Mouse (Mus musculus): Measurements from ENCODE around the gene Cth.

The Cth gene

DNA sequence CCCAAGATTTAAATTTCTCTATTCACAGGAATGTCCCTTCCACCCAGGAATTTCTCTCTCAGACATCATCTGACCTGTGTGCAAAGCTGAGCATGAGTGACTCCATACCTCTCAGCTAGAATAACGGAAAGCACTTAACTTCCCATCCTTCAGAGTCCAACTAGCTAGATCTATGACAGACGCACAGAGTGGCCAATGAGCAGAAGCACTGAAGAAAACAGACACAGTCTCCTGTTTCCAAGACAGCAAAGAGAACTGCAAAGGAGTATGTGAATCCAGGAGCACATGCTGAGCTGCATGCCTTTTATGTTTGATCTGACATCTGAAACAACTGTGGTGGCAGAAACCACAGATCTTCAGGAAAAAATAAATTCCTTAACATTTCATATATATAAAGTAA lies 1.9 kb upstream of the Cth start:
- ChIA-PET CTCF (no interaction called here), POLR2A (interaction anchor here in 3 of 4 experiments (0.6 to 12.3 kb wide), 10 partner anchors 9 to 112 kb away, joined by 3 to 260 read pairs (median 8); partner anchors contain the start of genes Ankrd13c (in 3 of the 3), Lrrc40 (in 1 of the 3) and Srsf11 (in 1 of the 3))

DNA sequence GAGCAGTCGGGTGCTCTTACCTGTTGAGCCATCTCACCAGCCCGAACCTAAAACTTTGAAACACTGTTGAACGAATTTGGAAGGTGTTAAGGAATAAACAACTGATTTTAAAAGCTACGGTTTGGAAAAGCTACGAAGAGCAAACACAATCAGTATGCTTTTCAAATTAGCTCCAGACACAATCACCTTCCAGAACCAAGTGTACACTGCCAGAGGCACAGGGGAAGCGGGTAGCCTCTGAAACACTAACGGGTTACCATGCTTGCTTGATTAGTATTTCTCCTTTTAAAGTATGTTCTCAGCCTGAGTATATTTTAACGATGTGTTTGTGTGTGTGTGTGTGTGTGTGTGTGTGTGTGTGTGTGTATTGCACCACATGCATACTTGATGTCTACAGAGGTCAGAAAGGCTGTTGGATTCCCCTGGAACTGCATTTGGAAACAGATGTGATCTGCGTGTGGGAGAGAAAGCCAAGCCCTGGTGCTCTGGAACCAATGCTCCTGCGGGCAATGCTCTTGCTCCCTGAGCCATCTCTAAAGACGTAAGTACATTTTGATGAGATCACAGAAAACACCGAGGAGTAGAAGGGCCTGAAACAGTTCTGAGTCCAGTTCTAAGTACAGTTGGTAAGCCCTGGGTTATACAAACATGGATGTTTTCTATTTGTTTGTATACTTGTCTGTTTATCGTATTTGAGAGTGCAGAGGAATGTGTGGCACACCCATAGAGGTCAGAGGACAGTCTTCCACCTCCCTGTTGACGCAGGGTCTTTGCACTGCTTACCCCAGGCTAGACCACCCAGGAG lies 1.0 kb upstream of the Cth start:
- ChIA-PET POLR2A (interaction anchor here in 3 of 4 experiments (0.6 to 12.3 kb wide), 39 partner anchors 7 to 392 kb away, joined by 3 to 260 read pairs (median 4); partner anchors contain the start of genes Ankrd13c (in 3 of the 3), Lrrc40 (in 2 of the 3), Srsf11 (in 2 of the 3) and Zranb2 (in 1 of the 3)), CTCF (no interaction called here)

DNA sequence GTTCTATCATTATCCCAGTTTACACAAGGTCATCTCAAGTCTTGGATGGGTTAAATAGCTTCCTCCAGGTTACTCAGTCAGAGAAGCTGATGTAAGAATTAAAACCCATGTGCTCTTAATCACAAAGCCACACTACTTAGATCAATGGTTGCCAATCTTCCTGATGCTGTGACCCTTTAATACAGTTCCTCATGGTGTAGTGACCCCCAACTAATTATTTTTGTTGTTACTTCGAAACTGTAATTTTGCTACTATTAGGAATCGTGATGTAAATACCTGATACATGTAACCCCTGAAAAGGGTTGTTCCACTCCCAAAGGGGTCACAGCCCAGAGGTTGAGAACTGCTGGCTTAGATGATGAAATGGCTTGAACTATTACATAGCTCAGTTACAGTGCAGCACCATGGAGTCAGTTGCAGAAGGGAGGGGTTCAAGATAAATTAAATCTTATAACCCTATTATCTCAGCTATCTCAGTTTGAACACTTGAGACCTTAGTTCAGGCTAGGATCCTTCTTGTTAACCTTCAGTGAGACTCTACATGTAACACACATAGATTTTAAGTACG lies 1.5 kb downstream of the Cth start:
- ChIA-PET POLR2A (interaction anchor here (0.6 to 7.4 kb wide), 34 partner anchors 9 to 554 kb away, joined by 3 to 115 read pairs (median 5); partner anchors contain the start of genes Ankrd13c (in 4 of the 4), Lrrc40 (in 3 of the 4) and Srsf11 (in 3 of the 4)), CTCF (no interaction called here)

DNA sequence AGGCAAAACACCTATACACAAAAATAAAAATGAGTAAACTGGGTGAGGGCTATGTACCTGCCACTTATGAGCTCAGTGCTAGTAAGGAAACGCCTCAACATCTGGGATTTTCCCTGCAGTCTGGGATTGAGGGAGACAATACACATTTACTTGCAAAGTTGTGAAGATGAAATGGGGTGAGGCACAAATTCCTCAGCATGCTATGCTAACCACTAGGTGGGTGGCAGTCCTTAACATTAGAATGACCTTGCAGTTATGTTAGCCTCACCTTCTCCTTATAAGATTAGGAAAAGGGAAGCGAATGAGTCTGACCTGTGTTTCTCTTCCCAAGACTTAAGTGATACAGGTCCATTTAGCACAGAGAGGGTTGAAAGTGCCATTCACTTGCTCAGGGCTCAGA lies 3.5 kb downstream of the Cth start:
- CTCF ChIA-PET = interaction anchor here in 1 of 4 experiments (0.7 kb wide), 1 partner anchor 10 kb away, joined by 3 read pairs; no protein-coding TSS in a partner anchor
- POLR2A ChIA-PET = interaction anchor here (0.7 to 7.4 kb wide), 35 partner anchors 9 to 600 kb away, joined by 3 to 115 read pairs (median 5); partner anchors contain the start of genes Ankrd13c (in 3 of the 4), Lrrc40 (in 3 of the 4) and Srsf11 (in 3 of the 4)

DNA sequence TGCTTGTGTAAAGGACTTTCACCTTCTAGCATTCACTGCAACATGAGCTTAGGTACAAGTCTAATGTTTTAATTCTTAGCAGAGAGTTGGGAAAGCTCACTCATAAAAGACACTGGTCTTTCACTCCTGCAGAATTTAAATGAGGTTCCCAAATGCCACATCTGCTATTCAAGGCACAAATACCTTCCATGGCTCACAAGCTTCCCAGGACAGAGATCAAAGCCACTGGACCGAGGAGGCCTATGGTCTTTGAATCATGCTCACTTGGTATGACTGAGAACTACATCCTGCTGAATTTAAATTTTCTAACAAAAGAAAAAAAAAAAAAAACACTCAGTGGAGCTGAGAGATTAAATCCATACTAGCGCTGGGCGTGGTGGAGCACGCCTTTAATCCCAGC lies 8.5 kb downstream of the Cth start:
- CTCF ChIA-PET = interaction anchor here in 1 of 4 experiments (1.2 kb wide), 1 partner anchor 15 kb away, joined by 16 read pairs; no protein-coding TSS in a partner anchor
- POLR2A ChIA-PET = interaction anchor here (0.6 to 3.0 kb wide), 24 partner anchors 9 to 637 kb away, joined by 3 to 21 read pairs (median 4); partner anchors contain the start of genes Lrrc40 (in 3 of the 4), Srsf11 (in 3 of the 4), Ankrd13c (in 2 of the 4) and Cth (in 1 of the 4)

DNA sequence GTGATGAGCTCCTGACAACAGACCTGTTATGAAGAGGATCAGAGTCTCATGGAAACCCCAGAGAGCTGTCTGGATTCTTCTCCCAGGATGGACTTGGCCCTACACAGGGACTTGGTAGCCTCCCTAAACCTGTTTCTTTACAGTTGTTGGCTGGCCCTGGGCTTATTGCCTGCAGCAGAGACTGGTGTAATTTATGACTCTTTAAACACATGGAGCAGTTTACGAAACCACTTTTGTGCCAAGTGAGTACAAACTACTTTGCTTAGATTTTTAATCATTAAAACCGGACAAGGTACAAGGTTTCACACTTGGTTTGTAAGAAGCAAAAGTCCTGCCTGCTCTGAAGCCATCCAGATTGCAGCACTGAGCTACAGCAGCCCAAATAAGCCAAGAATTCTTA lies 12.7 kb downstream of the Cth start:
- ChIA-PET POLR2A (interaction anchor here in 3 of 4 experiments (1.0 to 1.9 kb wide), 5 partner anchors 9 to 28 kb away, joined by 3 to 6 read pairs (median 5); no protein-coding TSS in a partner anchor), CTCF (interaction anchor here in 2 of 4 experiments (0.7 to 1.0 kb wide), 2 partner anchors 20 to 58 kb away, joined by 3 to 26 read pairs; no protein-coding TSS in a partner anchor)

DNA sequence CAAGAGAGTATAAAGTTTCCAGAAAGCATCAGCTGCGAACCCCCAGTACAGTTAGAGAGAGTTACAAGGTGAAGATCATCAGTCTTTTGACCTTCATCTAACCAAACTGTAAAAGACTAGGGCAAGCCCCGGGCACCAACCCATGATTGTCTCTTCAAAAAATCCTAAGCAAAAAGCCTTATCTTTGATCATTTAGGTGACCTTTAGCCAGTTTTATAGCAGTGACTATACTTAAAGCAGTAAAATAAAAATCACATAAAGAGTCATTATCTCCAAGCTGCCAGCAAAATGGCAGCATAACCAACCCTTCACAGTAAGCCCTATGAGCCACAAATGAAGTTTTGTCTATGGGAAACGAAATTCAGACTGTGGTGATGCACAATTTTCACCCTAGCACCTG lies 14.6 kb downstream of the Cth start:
- CTCF ChIA-PET = no interaction called here
- POLR2A ChIA-PET = interaction anchor here in 2 of 4 experiments (0.6 to 2.2 kb wide), 11 partner anchors 9 to 67 kb away, joined by 3 to 12 read pairs (median 3); partner anchors contain the start of gene Ankrd13c (in 1 of the 2)

DNA sequence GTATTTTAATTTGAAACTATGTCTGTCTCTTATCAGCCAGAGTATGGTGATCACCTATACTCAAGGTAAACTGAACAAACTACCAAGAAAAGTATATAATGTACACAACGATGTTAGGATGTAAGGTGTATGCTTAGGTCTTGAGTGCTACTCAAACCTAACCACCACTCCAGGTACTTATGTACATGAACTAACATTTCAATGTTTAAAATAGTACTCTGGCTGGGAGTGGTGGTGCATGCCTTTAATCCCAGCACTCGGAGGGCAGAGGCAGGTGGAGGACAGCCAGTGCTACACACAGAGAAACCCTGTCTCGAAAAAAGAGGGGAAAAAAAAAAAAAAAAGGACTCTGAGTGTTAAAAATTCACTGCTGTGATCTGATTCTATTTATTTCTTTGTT lies 16.7 kb downstream of the Cth start:
- CTCF ChIA-PET = no interaction called here
- POLR2A ChIA-PET = interaction anchor here in 1 of 4 experiments (0.6 to 7.3 kb wide), 5 partner anchors 11 to 50 kb away, joined by 3 to 71 read pairs (median 5); no protein-coding TSS in a partner anchor

DNA sequence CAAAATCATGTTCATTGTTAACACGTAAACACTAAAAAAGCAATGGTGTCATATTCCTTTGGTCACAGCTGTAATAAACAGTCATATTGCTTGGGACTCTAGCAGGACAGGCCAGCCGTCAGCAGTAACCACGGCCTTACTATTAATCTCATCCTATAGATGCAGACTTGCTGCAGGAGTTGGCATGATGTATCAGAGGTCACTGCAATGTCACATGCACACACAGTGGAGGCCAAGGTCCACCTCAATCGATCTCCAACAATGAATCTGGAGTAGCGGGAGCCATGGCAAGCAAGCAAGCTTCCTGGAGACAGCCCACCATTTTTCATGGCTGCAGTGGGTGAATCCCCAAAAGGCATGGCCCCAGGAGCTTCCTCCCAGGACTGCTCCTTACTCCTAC lies 23.2 kb downstream of the Cth start:
- ChIA-PET POLR2A (interaction anchor here in 2 of 4 experiments (0.6 to 7.3 kb wide), 5 partner anchors 14 to 104 kb away, joined by 3 to 71 read pairs (median 7); no protein-coding TSS in a partner anchor), CTCF (interaction anchor here in 1 of 4 experiments (1.5 kb wide), 1 partner anchor 9 kb away, joined by 3 read pairs; no protein-coding TSS in a partner anchor)

DNA sequence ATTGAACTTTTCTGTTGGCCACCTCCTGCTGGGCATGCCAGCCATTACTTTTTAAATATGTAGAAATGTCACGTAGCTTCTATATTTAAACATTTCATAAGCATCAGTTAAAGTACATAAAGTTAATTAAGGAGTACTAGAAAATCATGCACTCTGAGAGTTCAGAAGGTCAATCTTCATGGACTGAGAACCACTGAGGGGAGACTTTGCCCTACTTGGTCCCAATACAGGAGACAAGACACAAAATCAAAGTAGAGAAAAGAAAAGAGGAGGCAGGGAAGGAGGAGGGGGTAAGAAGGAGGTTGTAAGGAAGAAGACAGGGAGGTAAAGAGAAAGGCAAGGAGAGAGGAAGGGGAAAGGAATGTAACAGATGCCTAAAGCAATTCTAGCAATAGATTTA lies 24.9 kb downstream of the Cth start:
- ChIA-PET CTCF (no interaction called here), POLR2A (interaction anchor here in 1 of 4 experiments (1.1 to 1.2 kb wide), 2 partner anchors 24 to 73 kb away, joined by 4 to 5 read pairs; no protein-coding TSS in a partner anchor)

DNA sequence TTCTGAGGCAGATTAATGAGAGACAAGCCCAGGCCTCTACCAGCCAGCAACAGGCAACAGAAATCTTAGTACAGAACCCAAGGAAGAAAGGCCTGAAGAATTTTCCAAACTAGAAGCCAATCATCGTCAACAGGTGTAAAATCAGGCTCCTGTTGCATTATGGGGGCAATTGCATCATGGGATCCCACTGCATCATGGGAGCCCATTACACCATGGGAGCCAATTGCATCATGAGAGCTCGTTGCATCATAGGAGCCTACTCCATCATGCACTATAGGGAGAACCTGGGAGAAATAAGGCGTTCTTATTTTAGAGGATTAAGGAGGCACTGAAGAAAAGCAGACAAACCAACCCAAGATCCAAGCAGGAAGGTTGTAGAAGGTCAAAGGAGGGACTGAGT lies 27.2 kb downstream of the Cth start:
- ChIA-PET CTCF (no interaction called here), POLR2A (interaction anchor here in 2 of 4 experiments (0.7 to 3.1 kb wide), 16 partner anchors 8 to 164 kb away, joined by 3 to 8 read pairs (median 3); partner anchors contain the start of genes Ankrd13c (in 1 of the 2), Lrrc40 (in 1 of the 2) and Srsf11 (in 1 of the 2))

DNA sequence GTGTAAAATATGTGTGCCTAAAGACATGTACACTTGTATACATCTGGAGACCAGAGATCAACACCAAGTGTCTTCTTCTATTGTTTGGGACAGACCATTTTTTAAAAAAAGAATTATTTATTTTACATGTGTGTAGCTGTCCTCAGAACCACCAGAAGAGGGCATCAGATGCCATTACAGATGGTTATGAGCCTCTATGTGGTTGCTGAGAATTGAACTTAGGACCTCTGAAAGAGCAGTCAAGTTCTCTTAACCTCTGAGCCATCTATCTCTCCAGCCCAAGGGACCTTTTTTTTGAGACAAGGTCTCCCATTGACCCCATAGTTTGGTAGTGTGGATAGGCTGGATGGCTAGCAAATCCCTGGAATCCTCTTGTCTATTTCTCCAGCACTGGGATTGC lies 33.1 kb downstream of the Cth start:
- CTCF ChIA-PET = interaction anchor here (0.6 to 1.2 kb wide), 8 partner anchors 81 to 860 kb away, joined by 3 to 5 read pairs (median 4); partner anchors contain the start of gene Ptger3 (in 1 of the 4)
- POLR2A ChIA-PET = interaction anchor here in 2 of 4 experiments (1.4 to 1.5 kb wide), 2 partner anchors 11 to 81 kb away, joined by 3 to 4 read pairs; no protein-coding TSS in a partner anchor

DNA sequence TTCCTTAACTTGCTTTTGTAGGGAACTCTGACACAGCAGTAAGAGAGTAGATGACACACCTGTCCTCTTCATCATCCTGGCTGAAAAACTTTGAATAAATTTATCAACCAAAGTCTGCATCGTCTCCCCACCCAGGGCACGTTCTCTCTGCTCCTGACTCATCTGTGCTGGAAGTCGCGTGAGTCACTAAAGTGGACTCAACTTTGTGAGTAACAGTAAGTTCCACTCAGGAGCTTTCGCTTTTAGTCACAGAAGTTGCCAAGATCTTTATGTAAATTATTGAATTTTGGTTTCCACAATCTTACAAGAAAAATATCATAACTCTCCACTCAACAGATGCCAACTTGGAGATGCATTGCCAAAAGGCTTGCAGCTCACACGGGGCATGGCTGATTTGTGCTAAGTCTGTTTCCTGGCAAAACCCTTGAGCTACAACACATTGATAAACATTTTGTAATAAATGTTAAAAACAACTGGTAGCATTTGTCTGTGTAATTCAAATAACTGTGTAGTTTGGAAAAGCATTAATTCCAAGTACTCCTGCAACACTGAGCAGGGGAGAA lies 40.7 kb downstream of the Cth start:
- CTCF ChIA-PET = no interaction called here
- POLR2A ChIA-PET = no interaction called here

DNA sequence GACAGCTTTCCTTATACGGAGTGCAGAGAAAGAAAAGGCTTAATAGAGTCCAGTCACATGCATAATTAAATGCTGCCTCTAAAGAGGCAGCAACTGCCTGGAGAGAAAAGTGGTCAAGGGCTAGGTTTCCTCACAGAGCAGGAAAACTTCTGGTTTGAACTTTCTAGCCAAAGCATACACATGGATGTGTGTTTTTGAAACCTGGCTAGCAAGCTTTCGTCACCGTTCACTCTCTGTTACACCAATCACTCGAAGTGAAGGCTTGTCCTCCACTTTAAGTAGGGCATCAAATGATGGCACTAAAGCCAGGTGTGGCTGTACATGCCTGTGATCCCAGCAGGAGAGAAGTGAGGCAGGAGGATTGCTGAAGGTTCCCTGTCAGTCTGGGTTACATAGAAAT lies 41.8 kb downstream of the Cth start:
- POLR2A ChIA-PET = no interaction called here

DNA sequence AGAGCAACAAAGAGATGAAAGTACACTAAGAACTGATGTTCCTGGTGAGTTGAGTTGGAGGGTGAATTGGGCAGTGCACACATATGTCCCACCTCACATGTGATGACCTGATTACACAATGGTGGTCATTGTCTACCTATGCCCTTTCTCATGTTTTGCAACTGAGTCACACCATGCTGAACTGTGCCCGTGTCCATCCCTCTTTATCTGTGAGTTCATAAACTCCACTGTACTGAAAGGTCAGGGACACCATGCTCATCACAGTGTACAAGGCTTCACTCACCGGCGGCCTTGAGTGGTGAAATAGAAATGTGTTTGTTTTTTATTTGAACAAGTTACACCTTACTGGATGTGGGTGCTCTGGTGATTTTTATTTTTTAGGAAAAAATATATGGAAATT lies 42.9 kb downstream of the Cth start:
- POLR2A ChIA-PET = no interaction called here
- CTCF ChIA-PET = no interaction called here

More for the DNA sequence above, 41.8 kb downstream of the Cth start:
- CTCF ChIA-PET = no interaction called here

DNA sequence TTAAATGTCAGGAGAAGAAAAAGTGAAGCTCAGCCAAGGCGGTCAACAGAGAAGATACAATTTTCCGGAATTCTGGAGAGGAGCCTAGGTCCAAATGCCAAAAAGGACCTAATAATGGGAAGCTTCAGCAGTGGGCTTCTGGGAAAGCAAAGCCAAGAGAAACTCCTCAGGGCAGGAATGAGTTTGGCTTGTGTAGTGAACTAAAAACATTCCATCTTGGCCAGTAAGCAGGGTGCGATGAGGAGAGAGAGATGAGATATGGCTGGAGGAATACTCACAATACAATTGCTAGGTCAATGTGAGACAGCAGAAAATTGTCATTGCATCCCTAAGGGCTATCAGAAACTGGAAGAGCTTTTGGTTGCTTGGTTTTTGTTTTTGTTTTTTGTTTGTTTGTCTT lies 43.9 kb downstream of the Cth start:
- ChIA-PET CTCF (no interaction called here), POLR2A (interaction anchor here in 2 of 4 experiments (0.6 to 1.2 kb wide), 3 partner anchors 16 to 155 kb away, joined by 3 to 5 read pairs (median 3); partner anchors contain the start of genes Lrrc40 (in 1 of the 2) and Srsf11 (in 1 of the 2))

DNA sequence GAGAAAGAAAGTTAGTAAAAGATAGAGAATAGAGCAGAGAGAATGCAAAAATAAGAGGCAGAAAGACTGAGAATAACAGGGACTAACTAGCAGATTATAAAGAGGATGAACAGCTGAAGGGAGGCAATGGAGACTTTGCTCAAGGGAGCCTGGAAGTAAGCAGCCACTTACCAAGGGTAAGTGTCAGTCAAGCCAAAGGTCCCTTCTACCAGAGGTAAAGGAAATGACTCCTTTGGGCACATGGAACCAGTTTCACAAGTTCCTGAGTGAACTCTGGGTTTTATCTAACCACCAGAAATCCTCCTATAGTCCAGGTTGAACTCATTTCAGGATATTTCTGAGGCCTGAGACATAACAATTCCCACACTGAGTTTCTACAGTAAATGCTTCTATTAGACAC lies 47.0 kb downstream of the Cth start:
- ChIA-PET CTCF (no interaction called here), POLR2A (no interaction called here)

DNA sequence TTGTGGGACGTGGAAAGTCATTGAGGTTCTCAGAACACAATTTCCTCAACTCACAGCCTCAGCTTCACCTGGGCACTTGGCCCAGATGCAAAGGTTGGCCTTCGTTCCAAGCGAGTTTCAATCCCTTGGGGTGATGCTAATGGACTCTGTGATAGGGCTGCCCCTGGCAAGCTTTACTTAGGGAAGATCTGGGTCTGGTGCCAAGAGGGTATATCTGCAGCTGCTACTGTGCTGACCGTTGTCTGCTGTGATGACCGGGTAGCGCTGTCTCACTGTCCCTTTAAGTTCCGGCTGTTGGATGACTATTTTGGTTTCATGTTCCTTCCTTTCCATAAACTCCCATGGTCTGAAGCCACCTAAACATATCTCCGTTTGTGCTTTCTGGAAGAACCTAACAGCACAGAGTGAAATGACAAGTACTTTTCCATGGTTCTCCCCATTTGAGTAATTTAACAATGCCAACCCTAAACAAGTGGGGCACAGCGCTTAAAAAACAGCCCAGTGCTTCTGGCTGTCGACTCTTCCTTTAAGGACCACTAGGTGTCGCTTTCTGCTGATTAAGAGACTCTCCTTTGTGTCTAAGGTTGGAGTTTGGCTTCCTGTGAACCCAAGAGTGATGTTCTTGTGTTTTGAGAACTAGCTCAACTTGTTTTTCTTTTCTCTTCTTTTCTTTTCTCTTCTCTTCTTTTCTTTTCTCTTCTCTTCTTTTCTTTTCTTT lies 48.3 kb downstream of the Cth start:
- POLR2A ChIA-PET = interaction anchor here in 1 of 4 experiments (1.1 kb wide), 1 partner anchor 132 kb away, joined by 3 read pairs; no protein-coding TSS in a partner anchor
- CTCF ChIA-PET = interaction anchor here in 3 of 4 experiments (0.6 to 2.3 kb wide), 3 partner anchors 127 to 200 kb away, joined by 3 to 6 read pairs (median 4); no protein-coding TSS in a partner anchor

Measured in embryonic stem cell, embryonic (primary cell).